Mouse (Mus musculus): ENCODE measurements at regions not wholly inside any gene's neighbourhood (a gene's known extent, or its start where the extent isn't known, plus 50 kb on each side); places are given as distances from the start of the nearest gene placed in this dataset.
A peak's percentile ranks its signal among the peaks of the same experiment; 100 is the strongest.

DNA sequence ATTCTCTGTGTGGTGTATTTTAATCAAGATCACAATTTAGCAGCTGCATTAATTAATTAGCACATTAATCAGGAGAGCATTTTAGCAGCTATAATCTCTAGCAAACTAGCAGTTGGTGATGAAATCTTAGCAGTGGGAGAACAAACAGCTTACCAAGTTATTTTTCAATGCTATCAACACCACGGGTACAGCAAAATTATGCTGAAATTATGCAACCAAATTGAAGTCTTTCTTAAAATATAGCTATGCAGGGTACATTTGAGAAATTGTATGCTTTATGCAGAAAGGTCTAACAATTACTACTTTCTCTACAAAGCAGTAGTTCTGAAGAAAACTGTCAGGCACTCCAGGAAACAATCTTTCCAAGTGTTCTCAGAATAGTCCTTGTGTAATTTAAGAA, 378.1 kb downstream of the Dnajb9 start:
- Histone ChIP-seq H3K27ac (peak overlapping the region; percentile 68), H3K4me3 (no peak overlapping the region)
- no peak for TF ChIP-seq CTCF (IDR thresholded peaks at IDR 0.05)
- intact Hi-C loops (cut with DNase I), result no loop called here
- DNase-seq (ENCODE audit: extremely low spot score in 1 of 2, low spot score in 2 of 2), result no peak

DNA sequence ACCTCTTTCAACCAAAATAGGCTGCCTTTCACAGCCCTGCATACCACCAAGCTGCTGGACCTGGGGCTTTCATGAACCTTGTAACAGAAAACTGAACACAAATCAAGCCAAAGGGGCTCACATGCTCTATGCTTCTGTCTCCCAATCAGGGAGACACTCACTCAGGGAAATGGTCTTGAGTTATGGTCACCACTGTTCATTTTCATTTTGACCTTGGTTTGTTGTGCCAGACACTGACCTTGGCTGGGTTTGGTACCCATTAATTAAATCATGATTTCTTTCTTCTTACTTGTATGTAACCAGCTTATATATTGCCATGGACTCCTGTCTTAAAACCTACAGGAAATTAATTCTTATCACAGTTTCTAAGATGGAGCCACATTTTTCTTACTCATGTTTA, 381.5 kb downstream of the Dnajb9 start:
- intact Hi-C loops (cut with DNase I), result loop anchor here (2.0 to 5.0 kb wide), 2 partner anchors 32 to 256 kb away; no protein-coding TSS in a partner anchor
- Histone ChIP-seq H3K4me3 (no peak overlapping the region), H3K27ac (peak overlapping the region; percentile 88)
- no peak for DNase-seq (ENCODE audit: extremely low spot score in 1 of 2, low spot score in 2 of 2)
- TF ChIP-seq CTCF (IDR thresholded peaks at IDR 0.05), result no peak

- Histone ChIP-seq H3K4me3 (no peak overlapping the region), H3K27ac (peak overlapping the region; percentile 88)
- peak in 1 of 2 experiments; percentile 31 for DNase-seq (ENCODE audit: extremely low spot score in 1 of 2, low spot score in 2 of 2)
- TF ChIP-seq CTCF (IDR thresholded peaks at IDR 0.05), result no peak
- intact Hi-C loops (cut with DNase I), result loop anchor here (1.0 to 5.0 kb wide), 5 partner anchors 33 to 317 kb away; no protein-coding TSS in a partner anchor
Observed at GRCm38 (mm10) chr12:43827901-43828300, 382.2 kb downstream of the Dnajb9 start.

DNA sequence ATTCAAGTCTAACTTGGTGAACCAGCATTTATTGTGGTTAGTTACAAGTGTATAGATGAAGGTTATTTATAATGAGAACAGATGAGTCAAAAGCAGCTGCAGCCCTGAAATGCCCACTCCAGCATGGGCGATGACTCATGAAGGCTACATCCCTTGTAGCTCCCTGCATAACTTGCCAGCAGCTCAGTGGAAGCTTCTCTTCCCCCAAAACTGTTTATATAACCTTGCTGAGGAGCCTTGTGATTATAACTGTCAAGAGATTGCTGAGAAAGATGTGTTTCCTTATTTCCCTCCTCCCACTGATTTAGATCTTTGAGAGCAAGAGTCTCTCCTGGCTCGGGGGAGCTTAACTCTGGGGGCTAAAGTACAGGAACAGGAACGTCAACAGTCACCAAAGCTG, 382.8 kb downstream of the Dnajb9 start:
- Histone ChIP-seq H3K27ac (peak overlapping the region; percentile 88), H3K4me3 (no peak overlapping the region)
- peak; percentile 58 to 60 for DNase-seq (ENCODE audit: extremely low spot score in 1 of 2, low spot score in 2 of 2)
- no peak for TF ChIP-seq CTCF (IDR thresholded peaks at IDR 0.05)
- intact Hi-C loops (cut with DNase I), result loop anchor here (1.0 to 5.0 kb wide), 4 partner anchors 186 to 318 kb away; no protein-coding TSS in a partner anchor

DNA sequence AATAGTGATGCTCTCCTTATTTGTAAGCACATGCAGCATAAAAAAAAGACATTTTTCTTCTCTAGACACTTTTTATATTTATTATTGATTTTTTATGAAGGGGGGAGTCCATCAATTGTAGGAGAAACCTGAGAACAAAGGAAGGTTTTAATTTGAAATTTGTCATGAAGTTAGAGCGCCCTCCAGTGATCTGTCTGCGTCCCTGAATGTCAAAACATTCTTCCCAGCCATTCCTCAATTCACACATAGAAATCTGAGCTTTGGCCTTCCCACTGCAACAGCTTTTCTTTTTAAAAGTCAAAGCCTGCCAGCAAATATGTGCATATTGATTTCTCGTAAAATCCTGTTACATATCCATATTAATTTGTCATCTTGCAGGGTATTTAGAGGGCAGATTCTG, 396.6 kb downstream of the Dnajb9 start:
- TF ChIP-seq CTCF (IDR thresholded peaks at IDR 0.05), result peak; percentile 76
- intact Hi-C loops (cut with DNase I), result loop anchor here (5.0 to 10.0 kb wide), 4 partner anchors 241 to 1861 kb away; no protein-coding TSS in a partner anchor
- Histone ChIP-seq H3K4me3 (no peak overlapping the region), H3K27ac (no peak overlapping the region)
- DNase-seq (ENCODE audit: extremely low spot score in 1 of 2, low spot score in 2 of 2), result no peak

DNA sequence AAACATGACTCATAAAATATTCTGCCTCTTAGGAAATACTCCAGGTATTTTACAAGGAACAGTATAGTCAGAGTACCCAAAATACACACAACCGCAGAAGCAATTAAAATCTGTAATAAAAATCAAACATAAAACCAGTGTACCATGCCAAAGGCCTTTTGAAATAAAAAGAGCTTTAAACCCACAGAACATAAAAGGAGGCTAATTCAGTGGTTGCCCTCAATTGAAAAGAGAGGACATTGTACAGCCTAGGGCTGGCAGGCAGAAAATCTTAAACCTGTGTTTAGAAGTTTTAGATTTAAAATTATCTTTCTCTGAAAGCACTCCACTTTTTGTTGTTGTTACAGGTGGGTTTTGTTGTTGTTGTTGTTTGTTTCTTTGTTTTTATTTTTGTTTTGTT, 437.4 kb downstream of the Dnajb9 start:
- no peak for TF ChIP-seq CTCF (IDR thresholded peaks at IDR 0.05)
- no peak for DNase-seq (ENCODE audit: extremely low spot score in 1 of 2, low spot score in 2 of 2)
- intact Hi-C loops (cut with DNase I), result no loop called here
- no peak overlapping the region for H3K4me3 ChIP-seq
- H3K27ac ChIP-seq, result no peak overlapping the region

DNA sequence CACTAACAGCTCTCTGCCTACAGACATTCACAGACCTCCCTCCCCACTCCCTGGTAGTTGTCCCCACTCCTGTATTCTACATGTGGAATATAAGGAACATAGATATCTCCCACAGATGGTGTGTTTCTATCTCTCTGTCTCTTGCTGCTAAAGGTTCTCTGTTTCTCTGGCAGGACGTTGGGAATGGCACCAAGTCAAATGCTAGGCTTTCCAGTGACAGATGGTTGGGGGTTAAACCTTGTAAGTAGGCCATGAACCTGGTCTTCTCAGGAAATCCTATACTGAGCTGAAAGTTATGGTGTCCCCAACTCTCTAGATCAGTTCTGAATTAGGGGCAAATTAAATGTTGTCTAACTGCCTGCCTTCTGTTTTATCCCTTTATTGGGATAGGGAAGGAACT, 448.0 kb downstream of the Dnajb9 start:
- intact Hi-C loops (cut with DNase I), result no loop called here
- no peak for TF ChIP-seq CTCF (IDR thresholded peaks at IDR 0.05)

More for the DNA sequence above, 448.0 kb downstream of the Dnajb9 start:
- Histone ChIP-seq H3K4me3 (no peak overlapping the region), H3K27ac (no peak overlapping the region)
- no peak for DNase-seq (ENCODE audit: extremely low spot score in 1 of 2, low spot score in 2 of 2)

Measured in left cerebral cortex, adult 2 months (tissue).